Mouse (Mus musculus) G1E (cell line): ENCODE measurements around the gene Lactbl1.

Source experiments
- CTCF ChIP-seq: IDR thresholded peaks from 2 replicates; pipeline ENCODE4 v1.5.1; 2012; ENCODE audit warnings: low read depth, low read length, inconsistent platforms, mixed read lengths
- GATA1 ChIP-seq: IDR thresholded peaks from 2 replicates; pipeline ENCODE4 v1.6.1; 2012; ENCODE audit warnings: borderline replicate concordance, low read length, inconsistent platforms, mixed read lengths
- TAL1 ChIP-seq: conservative IDR thresholded peaks from 2 replicates; pipeline ENCODE4 v1.6.1; 2012; ENCODE audit warnings: low read depth, low read length, inconsistent platforms, mixed read lengths

DNA sequence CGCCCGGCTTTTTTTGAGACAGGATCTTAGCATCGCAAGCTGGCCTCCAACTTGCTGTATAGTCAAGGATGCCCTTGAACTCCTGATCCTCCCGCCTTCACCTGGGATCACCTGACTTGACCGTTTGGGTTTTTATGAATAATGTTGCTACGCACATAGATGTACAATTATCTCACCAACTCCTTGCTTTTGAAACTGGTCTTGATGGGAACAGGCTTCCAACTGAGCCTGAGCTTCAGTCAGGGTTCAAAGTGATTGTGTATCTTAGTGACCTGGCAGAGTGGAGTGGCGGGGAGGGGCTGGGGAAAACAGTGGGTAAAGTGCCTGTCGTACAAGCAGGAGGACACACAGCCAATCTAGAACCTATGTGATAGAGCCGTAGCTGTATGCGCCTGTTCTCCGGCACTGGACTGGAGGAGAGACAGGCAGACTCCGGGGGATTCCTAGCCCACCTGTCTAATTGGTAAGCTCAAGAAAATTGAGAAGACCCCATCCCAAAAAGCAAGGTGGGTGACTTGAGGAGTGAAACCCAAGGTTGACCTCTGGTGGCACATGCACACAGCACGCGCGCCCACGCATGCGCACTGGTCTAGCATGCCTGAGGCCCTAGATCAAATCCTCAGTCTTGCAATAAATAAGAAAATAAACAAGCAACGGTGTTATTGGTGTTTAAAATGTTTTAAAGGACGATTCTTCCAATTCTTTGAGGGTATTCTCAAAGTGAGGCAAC lies 16.5 kb upstream of the Lactbl1 start:
- no peak for TF ChIP-seq CTCF
- no peak for TF ChIP-seq GATA1
- TF ChIP-seq TAL1, result no peak
